Mouse (Mus musculus): Measurements from ENCODE around the gene Plin4.

- TF ChIP-seq CTCF (IDR thresholded peaks at IDR 0.05; ENCODE audit: extremely low read depth, insufficient read depth, insufficient read length, insufficient replicate concordance) (no peak), POLR2A (IDR thresholded peaks at IDR 0.05; ENCODE audit: low read depth, low read length) (no peak)
Observed at GRCm38 (mm10) chr17:56071126-56071525, 38.5 kb downstream of the Plin4 start.
